Mouse (Mus musculus) right cerebral cortex, postnatal 14 days (tissue): Measurements from ENCODE around the gene Serf1.
"Not testable (repeated sequence)": the region's sequence is repeated elsewhere in the genome, so short reads cannot be mapped to it uniquely, and the experiment has no call there.

Source experiments
- DNase-seq: peaks from one replicate; pipeline ENCODE4 v3.0.0; 2022

Gene Serf1

GRCm38 (mm10) chr13:100107652-100108472, at the start of gene Serf1:
Gene Serf1 (plus strand): TSS chr13:100108012.
- DNase-seq: peak; percentile 78

GRCm38 (mm10) chr13:100063936-100064335, 43.9 kb upstream of the Serf1 start:
- no peak for DNase-seq

GRCm38 (mm10) chr13:100067821-100068220, 40.0 kb upstream of the Serf1 start:
- DNase-seq: no peak

GRCm38 (mm10) chr13:100071473-100071872, 36.3 kb upstream of the Serf1 start:
- DNase-seq: no peak

- no peak for DNase-seq
Observed at GRCm38 (mm10) chr13:100098808-100099207, 9.0 kb upstream of the Serf1 start.

DNA sequence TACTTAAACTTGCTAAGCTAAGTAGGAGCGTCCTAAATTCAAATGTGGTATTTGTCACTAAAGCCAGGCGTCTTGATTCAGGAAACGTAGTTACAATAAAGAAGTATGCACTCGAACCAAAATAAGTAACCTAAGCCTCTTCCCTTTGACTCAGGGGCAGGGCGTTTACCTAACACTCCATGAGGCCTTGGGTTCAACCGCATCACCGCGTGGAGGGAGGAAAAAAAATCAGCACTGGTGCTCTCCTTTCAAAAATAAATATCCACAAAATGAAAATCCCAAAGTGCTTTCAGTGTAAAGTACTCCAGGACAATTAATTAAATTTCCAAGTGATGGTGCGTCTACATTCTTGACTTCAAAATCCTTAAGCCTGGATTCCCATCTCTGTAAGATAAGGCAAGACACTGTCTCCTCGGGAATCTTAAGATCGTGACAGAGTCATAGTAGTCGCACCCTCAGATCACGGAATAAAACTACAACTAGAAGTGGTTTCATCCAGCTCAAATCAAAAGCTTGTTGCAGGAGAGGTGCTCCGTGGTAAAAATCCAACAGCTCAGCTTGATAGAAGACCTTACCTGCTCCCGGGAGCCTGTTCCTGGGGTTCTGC, 4.7 kb upstream of the Serf1 start:
- DNase-seq: no peak

- DNase-seq: peak; percentile 96
Observed at GRCm38 (mm10) chr13:100103748-100104254, 4.0 kb upstream of the Serf1 start, which contains the start of gene Bdp1. Gene Bdp1 (minus strand): TSS chr13:100104070.

DNA sequence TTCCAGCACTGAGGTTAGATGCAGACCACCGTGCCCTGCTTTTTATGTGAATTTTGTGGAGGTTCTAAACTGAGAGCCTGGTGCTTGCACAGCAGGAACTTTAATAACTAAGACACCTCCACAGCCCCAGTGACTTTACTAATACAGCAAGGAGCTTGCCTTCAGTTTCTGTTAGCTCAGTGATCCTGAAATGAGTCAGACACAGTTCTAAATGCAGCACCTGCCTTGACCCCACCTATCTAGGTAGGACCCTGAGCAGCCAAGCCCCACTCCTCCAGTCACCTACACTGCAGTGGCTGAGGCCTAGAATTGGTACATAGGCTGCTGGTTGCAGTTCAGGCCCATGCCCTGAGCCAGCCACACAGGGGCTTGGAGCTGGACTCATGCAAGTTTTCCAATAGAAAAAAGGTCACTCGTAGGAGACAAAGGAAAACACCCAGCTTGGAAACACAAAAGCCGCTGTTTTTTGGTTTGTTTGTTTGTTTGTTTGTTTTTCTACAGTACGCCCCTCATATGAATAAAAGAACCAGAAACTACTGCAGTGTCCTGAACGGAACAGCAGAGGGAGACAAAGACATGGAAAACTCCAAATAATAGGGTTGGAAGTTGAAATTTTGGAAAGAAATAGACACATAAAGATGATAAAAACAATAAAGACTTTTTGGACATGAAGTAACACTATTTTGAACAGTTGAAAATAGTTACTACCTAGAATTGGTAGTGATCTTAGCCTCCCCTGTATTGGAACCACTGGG, 4.6 kb downstream of the Serf1 start:
- DNase-seq: no peak

DNA sequence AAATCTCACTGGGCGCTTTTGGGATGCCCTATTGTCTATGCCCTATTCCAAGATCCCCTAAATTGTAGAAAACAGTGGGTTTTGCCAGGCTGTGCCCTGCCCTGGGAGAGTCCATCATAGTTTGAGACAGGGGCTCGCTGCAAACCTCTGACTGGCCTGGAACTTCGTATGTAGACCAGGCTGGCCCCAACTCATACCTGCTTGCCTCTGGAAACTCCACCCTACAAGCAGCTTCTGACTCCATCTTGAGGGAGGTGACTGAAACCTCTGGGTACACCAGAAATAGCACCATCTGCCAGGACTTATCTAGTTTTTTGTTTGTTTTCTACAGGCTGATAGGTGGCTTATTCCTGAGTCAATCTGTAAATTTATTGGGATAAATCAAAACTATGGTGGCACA, 16.2 kb downstream of the Serf1 start:
- DNase-seq: no peak

GRCm38 (mm10) chr13:100124423-100125257, 16.8 kb downstream of the Serf1 start, which contains the start of gene Smn1:
Gene Smn1 (plus strand): TSS chr13:100124852.
- peak; percentile 92 for DNase-seq

DNA sequence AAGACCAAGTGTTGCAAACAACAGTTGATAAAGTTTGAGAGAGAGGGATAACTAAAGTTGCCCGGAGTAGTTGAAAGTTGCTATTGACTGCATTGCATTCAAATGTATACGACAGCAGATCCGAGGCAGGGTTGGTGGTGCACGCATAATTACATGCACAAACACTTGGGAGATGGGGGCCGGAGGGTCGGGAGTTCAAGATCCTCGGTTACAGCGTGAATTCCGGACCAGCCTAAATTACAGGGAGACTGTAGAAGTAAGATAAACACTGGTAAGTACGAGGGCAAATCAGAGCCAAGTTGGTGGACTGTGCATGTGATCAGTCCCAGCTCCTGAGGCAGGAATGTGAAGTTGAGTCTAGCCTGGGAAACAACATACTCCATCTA, 17.4 kb downstream of the Serf1 start:
- DNase-seq: no peak

- no peak for DNase-seq
Observed at GRCm38 (mm10) chr13:100141646-100142314, 34.0 kb downstream of the Serf1 start.

GRCm38 (mm10) chr13:100152659-100153058, 44.8 kb downstream of the Serf1 start:
- DNase-seq: no peak

DNA sequence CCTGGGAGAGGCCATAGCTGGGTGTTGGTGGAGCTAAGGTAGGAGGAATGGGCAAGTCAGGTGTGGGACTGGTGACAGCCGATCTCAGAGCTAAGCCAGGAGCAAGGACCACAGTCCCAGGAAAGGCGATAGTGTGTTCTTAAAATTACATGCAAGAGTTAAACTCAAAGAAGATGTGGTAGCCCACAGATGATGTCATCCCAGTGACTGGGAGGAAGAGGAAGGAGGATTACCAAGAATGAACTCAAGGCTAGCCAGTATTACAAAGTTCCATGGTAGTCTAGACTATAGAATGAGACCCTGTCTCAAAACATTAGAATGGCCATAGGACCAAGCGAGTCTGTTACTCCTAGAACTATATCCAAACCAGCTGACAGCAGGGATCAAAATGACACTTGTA, 48.8 kb downstream of the Serf1 start:
- no peak for DNase-seq

- not testable (repeated sequence) for DNase-seq
Observed at GRCm38 (mm10) chr13:100161171-100161870, 53.5 kb downstream of the Serf1 start.

DNA sequence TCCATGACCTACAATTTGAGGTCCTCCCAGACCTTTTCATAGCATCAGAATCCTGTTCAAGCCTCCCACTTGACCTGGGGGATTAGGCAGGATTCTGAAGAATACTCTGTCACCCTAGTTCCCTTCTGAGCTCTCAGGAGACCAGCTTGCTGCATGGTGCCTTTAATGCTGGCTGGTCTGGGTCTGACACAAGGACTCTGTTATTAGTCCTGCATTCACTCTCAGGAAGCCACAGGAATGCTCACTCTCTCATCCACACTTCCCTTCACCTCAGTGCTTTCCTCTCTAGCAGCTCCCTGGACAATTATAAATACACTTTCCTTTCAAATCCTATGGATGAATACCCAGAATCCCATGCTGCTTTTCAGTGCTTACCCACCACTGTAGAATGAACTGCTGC, 54.7 kb downstream of the Serf1 start:
- DNase-seq: not testable (repeated sequence)
